Mouse (Mus musculus) adrenal gland, postnatal 14 days (tissue): ENCODE measurements around the gene Ucn2. TPM values are rescaled to one million over a fixed set of nuclear protein-coding genes. Genes with fewer than 3 reads are reported as not detected.

Experiments
- DNase-seq: peaks from one replicate; pipeline ENCODE4 v3.0.0; 2021; ENCODE audit warnings: mixed read lengths
- long read RNA-seq, 2 experiments: library from polyadenylated mRNA; stranded (forward); transcript quantifications; one replicate each; pipeline ENCODE4 v2.0.0; 2021
- total RNA-seq: library from RNA; stranded (reverse); gene quantifications from 2 replicates; pipeline ENCODE4 v1.2.3, GENCODE M21; 2021

Ucn2 gene
- 0.53 and 0.89 TPM in 2 replicates for total RNA-seq
- long read RNA-seq, experiment 1: 0 reads
- long read RNA-seq, experiment 2: 0 reads

DNA sequence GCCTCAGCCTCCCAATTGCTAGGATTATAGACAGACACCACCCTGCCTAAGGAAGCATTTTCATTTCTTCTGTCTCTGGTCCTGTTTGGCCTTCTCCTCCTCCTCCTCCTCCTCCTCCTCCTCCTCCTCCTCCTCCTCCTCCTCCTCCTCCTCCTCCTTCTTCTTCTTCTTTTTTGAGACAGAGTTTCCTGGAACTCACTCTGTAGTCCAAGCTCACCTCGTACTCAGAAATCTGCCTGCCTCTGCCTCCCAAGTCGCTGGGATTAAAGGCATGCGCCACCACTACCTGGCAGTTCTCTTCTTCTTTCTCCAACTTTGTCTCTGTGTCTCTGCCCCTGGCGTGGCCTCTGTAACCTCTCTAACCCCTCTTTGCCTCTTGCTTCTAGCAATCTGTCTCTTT lies at the start of gene Ucn2:
Ucn2 (plus strand) TSS at position 301 of the 400 bp plus-strand sequence.
- DNase-seq: no peak

- DNase-seq: peak; percentile 96
These were observed 49.1 kb upstream of the Ucn2 start, which contains the start of gene Uqcrc1 for GRCm38 (mm10) chr9:108936418-108937364. Gene Uqcrc1, plus strand, starts transcription at chr9:108936633.

GRCm38 (mm10) chr9:108945111-108945510 lies 40.7 kb upstream of the Ucn2 start:
- no peak for DNase-seq

GRCm38 (mm10) chr9:108945608-108946007 lies 40.2 kb upstream of the Ucn2 start:
- DNase-seq: no peak

- DNase-seq: peak; percentile 42
These were observed 36.4 kb upstream of the Ucn2 start for GRCm38 (mm10) chr9:108949231-108949966.

GRCm38 (mm10) chr9:108949967-108950728 lies 35.7 kb upstream of the Ucn2 start:
- no peak for DNase-seq

DNA sequence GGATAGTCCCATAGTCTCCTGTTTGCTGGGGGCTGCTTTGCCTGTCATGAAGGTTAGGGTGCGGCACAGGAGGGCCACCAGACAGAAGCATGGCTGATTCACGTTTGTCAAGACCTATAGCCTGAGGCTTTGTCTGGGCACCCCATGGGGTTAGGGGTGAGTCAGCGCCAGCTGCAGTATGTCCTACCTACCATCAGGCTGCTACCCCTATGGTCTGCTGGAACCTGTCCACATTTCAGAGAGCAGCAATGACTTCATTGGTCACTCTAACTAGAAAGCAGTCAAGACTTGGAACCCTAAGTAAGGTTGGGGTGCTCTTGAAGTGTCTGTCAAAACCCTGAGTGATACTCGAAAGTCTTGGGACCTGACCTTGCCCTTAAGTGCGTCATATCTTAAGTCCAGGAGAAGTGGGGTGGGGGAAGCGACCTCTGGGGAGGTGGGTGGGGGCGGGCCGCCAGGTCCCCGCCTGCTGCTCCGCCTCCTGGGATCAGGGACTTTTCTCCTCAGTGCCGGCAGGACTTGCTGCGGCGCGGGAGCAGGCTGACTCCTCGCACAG lies 32.7 kb upstream of the Ucn2 start, which contains the start of gene Col7a1:
Col7a1 (plus strand) TSS at position 506 of the 556 bp plus-strand sequence.
- DNase-seq: peak; percentile 27

DNA sequence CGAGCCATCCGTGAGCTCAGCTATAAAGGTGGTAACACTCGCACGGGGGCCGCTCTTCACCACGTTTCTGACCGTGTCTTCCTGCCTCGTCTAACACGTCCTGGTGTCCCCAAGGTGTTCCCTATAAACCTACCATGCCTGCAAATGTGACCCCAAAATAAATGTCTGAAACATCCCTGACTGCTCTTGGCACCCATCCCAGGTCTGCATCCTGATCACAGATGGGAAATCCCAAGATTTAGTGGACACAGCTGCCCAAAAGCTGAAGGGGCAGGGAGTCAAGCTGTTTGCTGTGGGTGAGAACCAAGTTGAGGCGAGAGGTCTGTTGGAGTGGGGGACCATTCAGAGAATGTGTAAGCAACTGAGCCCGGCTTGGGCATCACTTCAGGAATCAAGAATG lies 30.6 kb upstream of the Ucn2 start:
- DNase-seq: no peak

GRCm38 (mm10) chr9:108955846-108956245 lies 30.0 kb upstream of the Ucn2 start:
- DNase-seq: no peak

DNA sequence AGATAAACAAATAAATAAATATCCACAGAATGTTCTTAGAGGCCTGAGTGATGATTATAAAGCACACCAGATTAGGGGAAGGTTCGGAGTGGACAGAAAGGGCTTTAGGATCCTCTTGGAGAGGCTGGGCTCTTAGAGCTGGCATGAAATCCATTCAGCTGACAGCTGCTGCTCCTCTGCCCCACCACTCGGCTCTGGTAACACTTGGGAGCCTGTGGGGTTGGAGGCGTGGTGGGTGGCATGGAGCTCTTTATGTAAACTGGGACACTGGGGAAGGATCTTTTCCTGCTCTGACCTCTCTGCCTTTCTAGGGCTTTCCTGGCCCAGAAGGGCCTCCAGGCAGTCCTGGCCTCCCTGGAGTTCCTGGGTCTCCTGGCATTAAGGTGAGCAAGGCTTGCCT lies 22.2 kb upstream of the Ucn2 start:
- DNase-seq: no peak

GRCm38 (mm10) chr9:108964338-108964737 lies 21.5 kb upstream of the Ucn2 start:
- no peak for DNase-seq

- no peak for DNase-seq
These were observed 15.2 kb upstream of the Ucn2 start for GRCm38 (mm10) chr9:108970623-108971022.

DNA sequence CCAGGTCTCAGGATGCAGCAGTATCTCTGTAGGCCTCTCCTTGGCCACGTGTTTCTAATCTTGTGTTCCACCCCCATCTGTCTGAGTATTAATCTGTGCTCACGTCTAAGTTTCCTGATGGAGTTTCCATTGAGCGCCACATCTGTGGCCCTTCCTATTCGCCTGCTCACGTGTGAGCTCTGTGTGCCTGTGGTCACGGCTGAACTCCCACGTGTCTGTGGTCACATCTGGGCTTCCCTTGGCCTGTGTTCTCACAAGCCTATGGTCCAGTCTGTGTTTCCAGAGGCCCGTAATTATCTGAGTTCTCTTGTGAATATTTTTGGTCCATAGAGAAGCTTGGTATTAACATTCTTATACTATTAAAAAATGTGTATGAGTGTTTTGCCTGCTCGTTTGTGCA lies 9.3 kb upstream of the Ucn2 start:
- DNase-seq: no peak

- DNase-seq: peak; percentile 37
These were observed 7.8 kb upstream of the Ucn2 start for GRCm38 (mm10) chr9:108977966-108978365.

DNA sequence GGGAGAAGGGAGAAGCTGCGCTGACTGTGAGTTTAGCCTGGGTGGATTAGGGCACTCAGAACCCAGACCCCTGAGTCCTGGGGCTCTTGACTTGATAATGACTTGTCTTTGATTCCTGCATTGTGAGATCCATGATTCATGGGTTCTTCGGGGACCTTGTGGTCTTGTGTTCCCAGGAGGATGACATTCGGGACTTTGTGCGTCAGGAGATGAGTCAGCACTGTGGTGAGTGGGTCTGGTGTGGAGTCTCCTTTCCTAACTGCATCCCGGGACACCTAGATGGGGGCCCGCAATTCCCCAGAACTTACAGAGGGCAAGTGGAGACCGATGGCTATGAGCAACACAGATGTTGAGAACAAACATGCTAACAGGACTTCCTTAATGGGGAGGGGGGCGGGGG lies 3.3 kb upstream of the Ucn2 start:
- DNase-seq: peak; percentile 75

- DNase-seq: no peak
These were observed 2.6 kb upstream of the Ucn2 start for GRCm38 (mm10) chr9:108983209-108983608.

DNA sequence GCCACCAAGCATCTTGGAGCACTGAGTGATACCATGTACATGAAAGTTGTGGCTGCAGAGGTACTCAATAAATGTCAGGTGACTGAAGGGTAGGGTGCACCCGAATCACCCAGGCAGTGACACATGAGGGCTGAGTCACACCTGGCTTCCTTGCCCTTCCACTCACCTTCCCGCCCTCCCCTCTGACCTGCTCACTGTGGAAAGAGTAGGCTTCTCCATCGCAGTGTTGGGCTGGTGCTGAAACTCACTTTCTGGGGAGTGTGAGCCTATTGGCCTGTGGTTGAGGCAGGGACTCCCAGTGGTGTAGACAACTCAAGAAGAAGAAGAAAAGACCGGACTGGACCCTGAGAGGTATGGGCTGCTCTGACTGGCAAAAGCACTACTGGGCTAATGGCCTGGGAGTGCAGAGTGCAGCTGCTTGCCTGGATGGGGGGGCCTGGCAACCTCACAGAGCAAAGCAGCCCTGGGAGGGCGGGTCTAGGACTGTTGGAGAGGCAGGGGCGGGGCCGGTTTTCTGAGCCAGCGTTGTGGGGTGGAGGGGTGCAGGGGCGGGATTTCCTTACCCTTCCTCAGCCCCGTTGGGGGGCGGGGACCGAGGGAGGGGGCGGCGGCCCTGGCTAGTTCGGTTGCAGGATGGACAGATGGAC lies 2.0 kb downstream of the Ucn2 start:
- peak; percentile 55 for DNase-seq

GRCm38 (mm10) chr9:108989802-108990461 lies 4.1 kb downstream of the Ucn2 start:
- DNase-seq: no peak

DNA sequence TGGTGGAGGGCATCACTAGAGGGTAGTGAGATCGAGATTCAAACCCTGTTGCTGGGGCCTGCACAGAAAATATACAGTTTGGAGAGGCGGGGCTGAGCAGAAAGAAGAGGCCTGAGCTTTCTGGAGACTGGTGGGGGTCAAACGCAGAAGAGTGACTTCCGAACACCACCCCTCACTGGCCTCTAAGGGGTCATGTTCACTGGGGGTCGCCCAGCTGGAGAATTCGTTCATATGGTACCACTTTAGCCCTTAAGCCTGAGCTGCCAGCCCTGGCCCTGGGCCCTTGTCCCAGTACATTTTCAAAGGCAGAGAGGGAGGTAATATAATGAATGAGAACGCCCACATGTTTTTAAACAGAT lies 4.6 kb downstream of the Ucn2 start:
- no peak for DNase-seq

DNA sequence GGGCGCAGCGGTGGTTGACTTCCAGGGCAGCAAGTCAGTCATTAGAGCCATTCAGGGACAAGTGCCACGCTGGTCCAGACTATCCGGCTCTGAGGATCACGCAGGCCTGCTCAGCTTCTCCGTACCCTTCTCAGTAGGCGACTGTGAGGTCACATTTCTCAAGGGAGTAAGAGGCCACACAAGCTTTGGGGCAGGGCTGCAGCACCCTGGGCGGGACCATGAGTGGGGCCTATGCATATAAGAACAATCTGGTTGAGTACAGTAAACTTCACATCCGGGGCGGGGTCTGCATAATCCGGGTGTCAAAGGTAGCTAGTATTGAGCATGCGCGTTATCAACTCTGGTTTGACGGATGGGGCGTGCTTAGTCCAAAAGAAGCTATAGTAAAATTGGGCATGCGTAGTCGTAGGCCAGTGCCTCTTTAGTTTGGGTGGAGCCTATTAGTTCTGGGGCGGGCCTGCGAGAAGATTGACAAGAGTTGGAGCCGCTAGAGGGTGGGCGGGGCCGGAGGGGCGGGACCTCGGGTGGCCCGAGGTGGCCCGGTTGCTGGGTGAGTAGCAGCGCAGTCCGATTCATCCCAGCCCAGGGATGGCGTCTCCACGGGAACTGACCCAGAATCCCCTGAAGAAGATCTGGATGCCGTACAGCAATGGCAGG lies 5.7 kb downstream of the Ucn2 start, which contains the start of gene Pfkfb4:
Pfkfb4 (plus strand) TSS at position 351 of the 657 bp plus-strand sequence.
- DNase-seq: peak; percentile 97
